Mouse (Mus musculus): ENCODE data around the gene Lipc.

Gene Lipc

DNA sequence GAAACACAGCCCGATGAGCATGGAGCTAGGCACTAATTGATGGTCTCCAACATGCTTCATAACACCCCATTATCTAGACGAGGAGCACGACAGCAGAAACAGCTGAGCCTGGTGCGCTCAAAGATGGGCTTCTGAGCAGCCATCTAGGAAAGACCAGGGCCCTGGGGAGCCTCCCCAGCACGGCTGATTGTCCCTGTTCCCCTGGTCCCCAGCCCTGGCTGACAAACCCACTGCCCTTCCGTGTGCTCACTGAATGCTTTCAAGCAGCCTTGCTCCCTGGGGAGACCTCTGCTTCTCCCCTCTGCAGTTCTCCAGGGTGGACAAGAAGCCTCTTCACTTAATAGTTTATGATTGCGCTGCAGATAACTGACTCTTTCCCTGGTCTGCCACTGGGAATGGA is 35.5 kb downstream of the Lipc start:
- in situ Hi-C loops (cut with MboI, MseI) = no loop called here

DNA sequence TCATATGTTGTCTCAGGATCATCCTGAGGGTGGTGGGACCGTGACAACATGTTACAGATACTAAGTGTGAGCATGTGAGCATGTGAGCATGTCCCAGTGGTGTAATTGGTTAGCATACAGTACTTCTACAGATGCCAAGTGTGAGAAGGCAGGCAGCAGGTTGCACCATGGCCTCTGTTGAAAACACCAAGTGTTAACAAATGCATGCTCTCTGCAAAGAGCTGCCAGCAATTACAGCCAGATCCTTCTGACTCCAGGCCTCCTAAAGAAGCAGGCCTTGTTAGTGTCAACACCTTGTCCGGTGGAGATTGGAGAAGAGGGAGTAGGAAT is 36.7 kb downstream of the Lipc start:
- in situ Hi-C loops (cut with MboI, MseI) = no loop called here

- in situ Hi-C loops (cut with MboI, MseI) = no loop called here
Measured at GRCm38 (mm10) chr9:70914659-70915355, 37.2 kb downstream of the Lipc start.

- in situ Hi-C loops (cut with MboI, MseI) = no loop called here
Measured at GRCm38 (mm10) chr9:70911163-70911562, 40.9 kb downstream of the Lipc start.

GRCm38 (mm10) chr9:70910351-70910750 is 41.7 kb downstream of the Lipc start:
- in situ Hi-C loops (cut with MboI, MseI) = no loop called here

GRCm38 (mm10) chr9:70902821-70903730 is 49.0 kb downstream of the Lipc start:
- in situ Hi-C loops (cut with MboI, MseI) = no loop called here

DNA sequence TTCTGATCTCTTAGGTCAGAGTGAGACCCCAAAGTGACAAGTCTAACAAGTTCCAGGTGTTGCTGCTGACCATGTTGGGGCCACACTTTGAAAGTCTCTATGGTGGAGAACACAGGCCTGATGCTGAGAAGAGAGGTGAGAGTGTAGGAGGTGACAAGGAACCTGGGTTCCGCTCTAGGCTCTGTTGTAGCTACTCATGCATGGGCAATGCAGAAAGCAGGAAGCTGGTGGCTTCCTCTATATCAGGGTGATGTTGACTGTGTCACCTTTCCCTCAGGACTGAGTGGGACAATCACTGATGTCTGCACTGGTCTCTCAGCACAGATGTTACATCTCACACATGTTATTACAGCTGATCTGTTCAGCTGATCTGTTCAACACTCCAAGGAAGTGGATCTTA is 57.8 kb downstream of the Lipc start:
- in situ Hi-C loops (cut with MboI, MseI) = no loop called here

DNA sequence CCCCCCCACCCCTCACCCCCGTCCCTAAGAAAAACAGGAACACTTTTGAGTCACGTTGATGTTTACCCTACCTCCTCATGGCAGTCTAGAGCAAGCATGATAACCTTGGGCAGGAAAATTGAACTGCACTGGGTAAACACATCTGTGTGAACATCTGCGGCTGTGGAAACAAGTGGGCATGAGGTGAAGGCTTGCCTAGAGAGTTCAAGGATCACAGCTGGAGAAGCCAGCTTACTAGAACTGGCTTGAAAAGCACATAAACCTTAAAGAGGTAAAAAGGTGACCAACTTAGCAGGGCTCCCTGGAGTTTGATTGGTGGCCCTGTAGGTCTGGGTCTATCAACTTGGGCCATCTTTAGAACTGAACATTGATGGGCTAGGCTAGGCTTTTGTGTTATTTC is 58.5 kb downstream of the Lipc start:
- in situ Hi-C loops (cut with MboI, MseI) = no loop called here

DNA sequence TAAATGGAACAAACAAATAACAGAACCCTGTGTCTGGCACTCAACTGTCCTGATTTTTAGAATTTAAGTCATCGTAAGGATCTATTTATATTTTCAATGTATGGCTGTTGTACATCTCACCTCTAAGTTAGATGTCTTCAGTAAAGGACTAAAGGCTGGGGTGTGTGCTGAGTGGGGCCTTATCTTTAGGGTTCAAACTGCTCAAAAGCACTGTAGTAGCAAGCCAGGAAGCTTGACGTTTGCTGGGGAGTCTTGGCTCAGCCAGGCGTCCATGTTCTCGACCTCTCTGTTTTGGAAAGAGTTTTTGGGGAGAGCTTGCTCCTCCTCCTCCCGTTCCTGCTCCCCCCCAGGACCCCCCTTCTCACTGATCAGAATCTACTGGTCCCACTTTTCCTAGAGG is 59.4 kb downstream of the Lipc start:
- in situ Hi-C loops (cut with MboI, MseI) = no loop called here

GRCm38 (mm10) chr9:70891431-70892133 is 60.4 kb downstream of the Lipc start:
- in situ Hi-C loops (cut with MboI, MseI) = no loop called here

GRCm38 (mm10) chr9:70890736-70891135 is 61.3 kb downstream of the Lipc start:
- in situ Hi-C loops (cut with MboI, MseI) = no loop called here

DNA sequence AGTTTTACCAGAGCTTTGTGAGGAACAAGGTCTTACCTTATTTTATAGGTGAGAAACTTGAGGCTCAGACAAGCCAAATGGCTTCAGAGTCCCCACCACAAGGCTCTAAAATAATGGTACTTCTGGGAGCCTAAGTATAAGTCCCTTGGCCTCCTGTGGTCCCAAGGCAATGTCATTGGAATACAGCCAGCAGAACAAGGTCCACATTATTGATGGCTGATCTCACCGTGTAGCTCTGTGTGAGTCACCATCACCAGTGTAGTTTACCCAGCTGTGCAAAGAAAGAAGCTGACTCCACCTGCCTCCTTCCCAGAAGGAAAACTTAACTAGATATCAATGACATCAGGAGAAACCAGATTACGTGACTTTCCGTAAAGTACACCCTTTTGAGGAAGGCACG is 63.1 kb downstream of the Lipc start:
- in situ Hi-C loops (cut with MboI, MseI) = no loop called here

- in situ Hi-C loops (cut with MboI, MseI) = no loop called here
Measured at GRCm38 (mm10) chr9:70888556-70888955, 63.5 kb downstream of the Lipc start.

- in situ Hi-C loops (cut with MboI, MseI) = loop anchor here (5.0 kb wide), 1 partner anchor 50 kb away; no protein-coding TSS in a partner anchor
Measured at GRCm38 (mm10) chr9:70881982-70882381, 70.0 kb downstream of the Lipc start.

GRCm38 (mm10) chr9:70878823-70879222 is 73.2 kb downstream of the Lipc start:
- in situ Hi-C loops (cut with MboI, MseI) = no loop called here

DNA sequence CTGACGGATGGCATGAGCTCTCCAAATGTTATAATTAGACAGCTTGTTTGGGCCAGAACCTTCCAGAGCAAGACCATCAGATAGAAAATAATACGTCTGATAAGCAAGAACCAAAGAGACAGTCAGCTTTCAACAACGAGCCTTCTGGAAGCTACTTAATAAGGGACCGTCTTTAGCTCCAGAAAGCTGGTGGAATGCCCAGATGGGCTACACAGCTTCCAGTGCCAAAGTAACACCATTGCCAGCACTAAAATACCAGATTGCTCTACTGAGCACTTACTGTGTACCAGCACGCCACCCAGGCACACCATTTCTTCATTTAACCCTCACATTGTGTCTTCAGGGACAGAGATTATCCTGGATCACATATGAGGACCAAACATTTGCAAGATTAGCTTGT is 73.9 kb downstream of the Lipc start:
- in situ Hi-C loops (cut with MboI, MseI) = no loop called here

DNA sequence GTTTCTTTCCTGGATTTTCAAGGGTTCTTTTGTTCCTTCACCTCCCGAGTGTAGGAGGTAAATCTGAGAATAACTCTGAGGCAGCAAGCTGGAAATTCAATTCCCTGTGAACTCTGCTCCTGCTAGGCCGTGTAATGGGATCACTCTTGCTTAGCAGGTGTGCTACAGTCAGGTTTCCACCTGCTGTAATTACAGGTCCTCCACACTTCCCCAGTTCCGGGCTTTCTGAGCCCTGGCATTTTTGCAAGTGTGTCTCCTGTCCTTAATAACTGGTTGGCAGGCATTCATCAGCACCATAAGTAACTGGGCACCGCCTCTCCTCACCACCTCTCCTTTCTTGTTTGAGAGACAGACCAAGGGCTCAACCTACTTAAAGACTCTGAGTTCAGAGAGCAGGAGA is 76.5 kb downstream of the Lipc start:
- in situ Hi-C loops (cut with MboI, MseI) = no loop called here

GRCm38 (mm10) chr9:70875059-70875458 is 77.0 kb downstream of the Lipc start:
- in situ Hi-C loops (cut with MboI, MseI) = no loop called here

GRCm38 (mm10) chr9:70872675-70873074 is 79.4 kb downstream of the Lipc start:
- in situ Hi-C loops (cut with MboI, MseI) = no loop called here

DNA sequence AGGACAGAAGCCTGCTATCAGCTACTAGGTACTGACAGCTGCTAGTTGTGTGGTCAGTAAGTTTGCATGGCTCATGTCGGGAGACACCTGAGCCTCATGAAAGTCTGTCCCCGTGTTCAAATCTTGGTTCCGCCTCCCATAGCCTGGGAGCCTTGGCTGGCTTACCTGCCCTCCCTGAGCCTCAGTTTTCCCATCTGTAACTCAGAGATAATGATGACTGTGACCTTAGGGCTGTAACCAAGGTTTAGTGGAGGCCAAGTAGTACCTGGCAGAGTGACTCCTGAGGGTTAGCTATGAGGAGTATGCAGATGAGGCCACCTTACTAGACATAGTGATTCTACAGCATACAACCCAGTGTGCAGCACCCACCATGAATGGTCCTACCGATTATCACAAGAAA is 81.7 kb downstream of the Lipc start:
- in situ Hi-C loops (cut with MboI, MseI) = no loop called here

DNA sequence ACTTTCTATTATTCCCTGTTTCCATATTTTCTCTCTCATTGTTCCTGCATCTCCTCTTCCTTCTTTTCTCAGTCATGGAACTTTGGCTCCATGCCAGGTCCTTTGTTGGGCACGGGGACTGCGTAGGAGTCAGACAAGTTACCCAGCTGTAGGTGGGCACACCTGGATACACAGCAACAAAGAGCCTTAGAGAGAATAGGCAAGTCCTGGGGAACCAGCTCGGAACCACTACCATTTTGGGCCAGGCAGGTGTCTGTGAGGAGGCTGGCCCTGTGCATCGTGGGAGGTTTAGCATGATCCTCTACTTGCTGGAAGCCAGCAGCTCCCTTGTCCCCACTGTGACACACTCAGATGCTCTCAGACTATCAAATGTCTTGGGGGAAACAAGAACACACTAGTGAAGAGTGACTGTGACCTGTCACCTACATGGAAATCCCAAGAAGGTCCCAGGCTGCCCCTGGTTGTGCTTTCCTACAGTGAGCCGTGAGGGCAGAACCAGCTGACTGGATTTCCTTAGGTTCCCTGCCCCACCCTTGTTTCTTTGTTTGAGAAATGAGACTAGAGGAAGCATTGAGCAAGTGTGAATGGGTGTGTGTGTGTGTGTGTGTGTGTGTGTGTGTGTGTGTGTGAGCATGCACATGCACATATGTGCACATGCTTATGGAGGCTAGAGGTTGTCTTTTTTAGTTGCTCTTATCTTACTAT is 82.7 kb downstream of the Lipc start:
- in situ Hi-C loops (cut with MboI, MseI) = no loop called here

DNA sequence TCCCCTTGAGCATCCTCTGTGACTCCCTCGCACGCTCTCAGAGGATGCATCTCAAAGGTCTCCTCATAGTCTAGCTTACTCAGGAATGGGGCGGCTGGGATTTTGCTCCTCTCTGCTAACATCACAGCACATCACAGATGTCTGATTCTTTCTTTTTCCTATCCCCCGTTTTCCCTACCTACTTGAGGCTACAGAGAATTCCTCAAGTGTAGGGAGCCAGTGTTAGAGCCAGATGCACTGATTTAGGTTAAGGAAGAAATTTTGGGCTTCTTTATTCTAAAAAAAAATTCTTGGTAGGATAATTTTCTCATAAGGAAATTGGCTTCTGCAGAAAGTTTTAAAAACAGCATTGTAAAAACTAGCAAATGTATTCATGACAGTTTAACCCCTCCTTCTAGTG is 84.6 kb downstream of the Lipc start:
- in situ Hi-C loops (cut with MboI, MseI) = no loop called here
